Mouse (Mus musculus): ENCODE data around the gene Olfr312.
"Not testable (repeated sequence)": the region's sequence is repeated elsewhere in the genome, so short reads cannot be mapped to it uniquely, and the experiment has no call there.

The Olfr312 gene

GRCm38 (mm10) chr11:58828937-58829336 lies at the start of gene Olfr312:
Olfr312 (plus strand) TSS chr11:58829237.
- DNase-seq, result not testable (repeated sequence)

DNA sequence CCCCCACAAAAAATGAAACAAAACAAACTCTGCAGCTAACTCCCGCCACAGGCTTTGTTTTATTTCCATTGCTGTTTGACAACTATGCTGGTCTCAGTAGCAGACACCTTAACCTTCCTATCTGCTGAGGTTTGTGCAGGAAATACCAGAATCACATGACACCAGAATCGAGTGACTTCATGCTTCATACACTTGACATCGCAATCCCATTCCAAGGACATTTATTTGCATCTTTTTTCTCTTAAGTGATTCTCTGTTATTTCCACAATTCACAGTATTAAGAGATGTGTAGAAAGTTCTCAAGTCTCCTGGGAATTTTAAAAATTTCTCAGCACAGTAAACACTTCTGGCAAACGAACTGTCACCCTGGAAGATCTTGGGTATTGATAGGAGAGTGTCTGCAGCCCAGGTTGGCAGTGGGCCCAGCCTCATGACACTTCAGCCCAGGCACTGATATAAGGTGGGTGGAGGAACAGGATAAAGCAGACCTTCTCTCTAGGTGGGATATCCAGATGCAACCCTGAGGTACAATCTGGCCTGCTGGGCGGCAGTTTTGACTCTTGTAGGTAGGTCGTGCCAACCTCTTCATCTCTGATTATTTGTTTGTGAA lies 46.5 kb upstream of the Olfr312 start, which contains the start of gene Olfr314:
Gene Olfr314 (plus strand): TSS at position 473 of the 610 bp plus-strand sequence.
- DNase-seq, result no peak

DNA sequence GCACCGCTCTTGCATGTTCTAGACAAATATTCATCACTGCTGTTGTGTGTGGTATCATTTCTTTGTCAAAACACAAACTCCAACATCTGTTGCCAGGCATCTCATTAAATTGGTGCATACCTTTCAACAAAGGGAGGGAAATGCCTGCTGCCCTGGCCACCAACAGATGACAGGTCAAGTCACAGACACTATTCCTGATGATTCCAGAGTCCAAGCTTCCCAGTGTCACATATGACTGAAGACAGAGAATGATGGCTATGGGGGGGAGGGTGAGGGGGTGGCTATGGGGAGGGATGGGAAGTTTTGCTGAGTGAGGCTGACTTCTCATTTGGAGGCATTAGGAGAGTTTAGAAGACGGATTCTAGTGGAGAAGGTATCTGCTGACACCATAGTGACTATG lies 44.9 kb upstream of the Olfr312 start:
- DNase-seq, result no peak

DNA sequence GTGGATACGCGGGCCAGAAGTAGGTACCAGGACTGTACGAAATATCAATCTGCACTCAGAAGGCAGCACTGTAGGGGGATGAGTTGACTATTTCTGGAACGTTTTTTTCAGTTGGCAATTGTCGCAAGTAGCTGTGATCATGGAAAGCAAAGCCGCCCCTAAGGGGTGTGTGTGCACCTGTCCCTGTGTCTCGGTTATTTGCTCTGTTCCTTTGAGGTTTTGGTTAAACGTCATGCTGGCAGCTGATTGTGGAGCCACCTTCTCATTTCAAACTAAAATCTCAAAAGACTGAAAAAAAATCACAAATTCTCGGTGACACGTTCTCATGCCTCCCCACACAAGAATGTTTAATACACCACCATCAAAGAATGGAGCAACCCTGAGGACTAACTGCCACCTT lies 41.4 kb upstream of the Olfr312 start:
- DNase-seq, result no peak

- DNase-seq, result no peak
These were observed 40.7 kb upstream of the Olfr312 start for GRCm38 (mm10) chr11:58788346-58788745.

DNA sequence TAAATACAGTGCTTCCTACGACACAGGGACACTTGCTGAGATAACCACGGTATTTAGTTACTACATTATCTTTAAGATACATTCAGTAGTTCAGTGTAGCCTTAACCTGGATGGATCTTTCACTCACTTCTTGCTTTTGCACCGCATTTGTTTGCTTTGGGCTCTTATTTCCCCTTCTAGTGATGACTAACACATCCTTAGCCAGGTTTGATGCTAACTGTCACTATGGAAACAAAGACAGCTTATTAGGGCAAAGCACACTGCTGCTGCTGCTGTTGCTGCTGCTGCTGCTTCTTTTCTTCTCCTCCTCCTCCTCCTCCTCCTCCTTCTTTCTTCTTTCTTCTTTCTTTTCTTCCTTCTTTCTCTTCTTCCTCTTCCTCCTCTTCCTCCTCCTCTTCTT lies 39.5 kb upstream of the Olfr312 start:
- no peak for DNase-seq

GRCm38 (mm10) chr11:58790053-58790452 lies 39.0 kb upstream of the Olfr312 start:
- no peak for DNase-seq

- DNase-seq, result no peak
These were observed 38.4 kb upstream of the Olfr312 start for GRCm38 (mm10) chr11:58790646-58791045.

GRCm38 (mm10) chr11:58795856-58796255 lies 33.2 kb upstream of the Olfr312 start:
- no peak for DNase-seq

DNA sequence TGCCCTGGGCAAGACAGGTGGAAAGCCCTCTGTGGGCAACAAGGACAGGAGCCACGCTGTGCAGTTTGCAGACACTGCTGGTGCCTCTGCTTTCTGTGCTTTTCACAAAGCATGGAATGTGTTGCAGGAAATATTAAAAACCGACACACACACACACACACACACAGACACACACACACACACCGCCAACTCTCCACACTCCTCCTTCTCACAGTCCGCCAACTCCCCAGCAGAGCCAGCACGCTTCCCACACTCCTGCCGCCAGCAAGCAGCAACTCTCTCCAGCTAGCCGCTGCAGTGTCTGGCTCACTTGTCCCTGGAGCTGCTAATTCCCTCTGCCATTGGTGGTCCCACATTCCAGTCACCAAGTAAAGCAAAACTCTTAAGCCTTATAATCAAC lies 32.2 kb upstream of the Olfr312 start:
- DNase-seq, result no peak

GRCm38 (mm10) chr11:58799747-58800146 lies 29.3 kb upstream of the Olfr312 start:
- no peak for DNase-seq

- DNase-seq, result no peak
These were observed 27.3 kb upstream of the Olfr312 start, which contains the start of gene Fam183b for GRCm38 (mm10) chr11:58801558-58802228. Fam183b (minus strand) TSS chr11:58801960.

GRCm38 (mm10) chr11:58803871-58804270 lies 25.2 kb upstream of the Olfr312 start:
- no peak for DNase-seq

- no peak for DNase-seq
These were observed 24.6 kb upstream of the Olfr312 start for GRCm38 (mm10) chr11:58804393-58804792.

GRCm38 (mm10) chr11:58812001-58812400 lies 17.0 kb upstream of the Olfr312 start:
- peak; percentile 21 for DNase-seq

- DNase-seq, result not testable (repeated sequence)
These were observed 14.3 kb upstream of the Olfr312 start, which contains the start of gene Olfr313 for GRCm38 (mm10) chr11:58814700-58815099. Olfr313 (plus strand) TSS chr11:58815000.

GRCm38 (mm10) chr11:58815676-58816075 lies 13.4 kb upstream of the Olfr312 start:
- no peak for DNase-seq

DNA sequence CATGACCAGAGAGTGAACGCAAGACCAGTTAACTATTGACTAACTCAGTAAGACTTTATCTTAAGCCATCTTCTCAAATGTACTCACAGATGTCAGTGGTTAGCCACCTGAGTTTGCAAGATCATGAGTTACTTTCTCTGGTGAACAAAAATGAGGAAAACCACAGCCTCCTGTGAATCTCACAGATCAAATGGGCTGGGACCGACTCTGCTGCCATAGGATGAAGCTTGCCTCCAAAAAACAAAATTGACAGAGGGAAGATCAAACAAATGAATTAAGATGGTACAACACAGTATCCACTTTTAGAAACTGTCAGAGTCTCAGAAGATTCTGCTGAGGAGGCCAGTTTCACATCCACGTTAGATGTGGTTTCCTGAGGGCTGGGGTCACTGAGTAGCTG lies 727 bp downstream of the Olfr312 start:
- no peak for DNase-seq

- not testable (repeated sequence) for DNase-seq
These were observed 3.5 kb downstream of the Olfr312 start for GRCm38 (mm10) chr11:58832541-58832940.

GRCm38 (mm10) chr11:58838951-58839350 lies 9.9 kb downstream of the Olfr312 start, which contains the start of gene Olfr311:
Olfr311 (plus strand) TSS chr11:58839251.
- not testable (repeated sequence) for DNase-seq

DNA sequence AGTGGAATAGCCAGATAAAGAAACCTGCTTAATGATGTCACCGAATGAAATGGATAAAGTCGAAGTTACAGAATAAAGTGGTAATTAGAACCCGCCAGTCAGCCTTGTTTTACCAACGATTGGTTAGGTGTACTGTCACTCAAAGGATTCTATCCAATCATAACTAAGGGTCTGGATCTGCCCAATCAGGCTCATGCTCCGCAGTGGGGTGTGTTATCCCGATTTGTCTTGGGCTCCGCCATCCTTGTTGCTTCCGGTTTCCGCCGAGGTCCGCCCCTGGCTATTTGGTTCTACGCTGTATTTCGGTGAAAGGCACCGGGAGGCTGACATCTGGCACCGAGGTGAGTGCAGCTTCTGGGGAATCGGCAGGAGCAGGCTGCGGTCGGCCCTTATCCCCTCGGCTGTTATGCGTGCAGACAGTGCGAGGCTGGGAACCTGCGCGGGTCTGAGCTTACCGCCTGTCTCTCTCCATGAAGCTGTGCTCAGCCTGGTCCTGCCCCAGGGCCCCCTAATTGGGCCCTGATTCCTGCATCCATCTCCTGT lies 18.0 kb downstream of the Olfr312 start, which contains the start of gene Gm12258:
Gene Gm12258 (plus strand): TSS at position 240 of the 543 bp plus-strand sequence.
- peak; percentile 91 for DNase-seq

- no peak for DNase-seq
These were observed 18.6 kb downstream of the Olfr312 start for GRCm38 (mm10) chr11:58847636-58848035.

- DNase-seq, result no peak
These were observed 20.7 kb downstream of the Olfr312 start for GRCm38 (mm10) chr11:58849731-58850130.

DNA sequence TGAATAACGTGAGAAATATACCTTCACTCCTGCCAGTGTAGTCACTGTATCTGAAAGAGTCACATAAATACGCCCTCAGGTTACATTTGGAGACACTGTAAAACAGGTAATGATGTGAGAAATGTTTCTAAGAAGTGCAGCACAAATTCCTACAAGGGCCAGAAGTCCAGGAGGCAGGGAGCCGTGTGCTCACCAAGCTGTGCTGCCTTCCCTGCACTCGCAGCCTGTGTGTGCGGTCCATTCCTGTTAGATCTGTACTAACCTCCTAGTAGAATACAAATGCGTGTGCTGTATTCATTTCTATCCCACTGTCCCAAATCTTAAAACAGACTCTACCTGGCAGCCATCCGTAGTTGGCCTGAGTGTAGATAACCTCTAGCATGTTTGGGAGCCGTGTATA lies 31.7 kb downstream of the Olfr312 start:
- no peak for DNase-seq

Measured in liver (tissue).